Mouse (Mus musculus) layer of hippocampus, postnatal 25 days (tissue): ENCODE results near the gene Myo1h. TPM values are rescaled to one million over a fixed set of nuclear protein-coding genes. Genes with fewer than 3 reads are reported as not detected.

Source experiments
- DNase-seq, 2 experiments: peaks; one replicate each; pipeline ENCODE4 v3.0.0; 2022; ENCODE audit warnings: mixed read lengths in 2 of 2, low spot score in 1 of 2; ENCODE audit errors: extremely low spot score in 1 of 2
- total RNA-seq, 2 experiments: library from RNA; stranded (reverse); gene quantifications; 2 replicates each; pipeline ENCODE4 v1.2.3; 2021

The Myo1h gene
- total RNA-seq, 2 experiments from 2014 or later = 2.4 to 2.7 TPM

- no peak for DNase-seq
These were observed 1.0 kb downstream of the Myo1h start for GRCm38 (mm10) chr5:114290004-114290403.

- DNase-seq = no peak
These were observed 8.0 kb downstream of the Myo1h start for GRCm38 (mm10) chr5:114296693-114297631.

GRCm38 (mm10) chr5:114298212-114298894, 9.4 kb downstream of the Myo1h start:
- DNase-seq = no peak

GRCm38 (mm10) chr5:114299156-114299855, 10.3 kb downstream of the Myo1h start:
- DNase-seq = no peak

GRCm38 (mm10) chr5:114299883-114300610, 11.1 kb downstream of the Myo1h start:
- no peak for DNase-seq

GRCm38 (mm10) chr5:114303166-114303565, 14.2 kb downstream of the Myo1h start:
- DNase-seq = no peak

GRCm38 (mm10) chr5:114306496-114306895, 17.5 kb downstream of the Myo1h start:
- DNase-seq = no peak

- DNase-seq = no peak
These were observed 20.1 kb downstream of the Myo1h start for GRCm38 (mm10) chr5:114308765-114309679.

- DNase-seq = no peak
These were observed 20.7 kb downstream of the Myo1h start for GRCm38 (mm10) chr5:114309680-114310036.

- no peak for DNase-seq
These were observed 34.3 kb downstream of the Myo1h start for GRCm38 (mm10) chr5:114323105-114323790.

- DNase-seq = peak in 1 of 2 experiments; percentile 54
These were observed 35.0 kb downstream of the Myo1h start for GRCm38 (mm10) chr5:114323791-114324507.

GRCm38 (mm10) chr5:114342996-114343395, 54.0 kb downstream of the Myo1h start:
- DNase-seq = no peak

- DNase-seq = no peak
These were observed 54.6 kb downstream of the Myo1h start for GRCm38 (mm10) chr5:114343612-114344011.

- DNase-seq = no peak
These were observed 56.6 kb downstream of the Myo1h start for GRCm38 (mm10) chr5:114345538-114345937.

GRCm38 (mm10) chr5:114347005-114347404, 58.0 kb downstream of the Myo1h start:
- no peak for DNase-seq

GRCm38 (mm10) chr5:114351490-114351889, 62.5 kb downstream of the Myo1h start:
- no peak for DNase-seq

GRCm38 (mm10) chr5:114356250-114356935, 67.4 kb downstream of the Myo1h start:
- peak; percentile 35 to 54 for DNase-seq
